Mouse (Mus musculus): Measurements from ENCODE around the gene Ubald1.

- TF ChIP-seq POLR2A (IDR thresholded peaks at IDR 0.05; ENCODE audit: low read depth, low read length) (no peak), CTCF (conservative IDR thresholded peaks at IDR 0.05; ENCODE audit: insufficient read depth, insufficient read length, low read depth, low read length) (no peak)
These were observed 21.1 kb upstream of the Ubald1 start for GRCm38 (mm10) chr16:4901167-4901566.

All from kidney, adult 2 months (tissue).